In the genomic region with DNA sequence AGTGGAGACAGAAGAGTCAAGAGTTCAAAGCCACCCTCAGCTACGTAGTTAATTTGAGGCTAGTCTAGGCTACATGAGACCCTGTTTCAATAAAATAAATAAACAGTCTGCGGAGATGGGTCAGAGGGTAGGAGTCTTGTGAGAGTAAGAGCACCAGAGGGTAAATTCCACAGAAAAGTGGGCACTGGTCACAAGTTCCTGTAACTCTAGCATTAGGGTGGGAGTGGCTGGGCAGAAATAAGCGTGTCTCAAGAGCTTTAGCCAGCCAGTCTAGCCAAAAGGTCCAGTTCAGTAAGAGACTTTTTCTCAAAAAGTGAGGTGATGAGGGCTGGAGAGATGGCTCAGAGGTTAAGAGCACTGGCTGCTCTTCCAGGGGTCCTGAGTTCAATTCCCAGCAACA, we compare ENCODE assay signal across 16 mouse cellular contexts.
"Had no signal": no experiment of that assay in that cellular context is flagged by ENCODE, and none has a peak within 500 bp of the region (broad histone marks: within the 10 kb centered on the region; RNA-seq: fewer than 3 reads in every experiment).

No protein-coding gene starts in this region.

- H3K4me1 ChIP-seq: stomach, embryonic 15.5 days had no signal

- H3K4me2 ChIP-seq: lung, embryonic 15.5 days; midbrain, embryonic 12.5 days; neural tube, embryonic 12.5 days; stomach, embryonic 15.5 days had no signal

- H3K9ac ChIP-seq: lung, embryonic 15.5 days; midbrain, embryonic 12.5 days; neural tube, embryonic 12.5 days; stomach, embryonic 15.5 days had no signal

- H3K27me3 ChIP-seq: lung, embryonic 15.5 days; megakaryocyte, embryonic 14.5 days; midbrain, embryonic 12.5 days; neural tube, embryonic 12.5 days; stomach, embryonic 15.5 days had no signal

- H3K9me3 ChIP-seq: lung, embryonic 15.5 days; megakaryocyte, embryonic 14.5 days; midbrain, embryonic 12.5 days; neural tube, embryonic 12.5 days; stomach, embryonic 15.5 days had no signal

- H3K4me3 ChIP-seq: lung, embryonic 15.5 days; megakaryocyte, embryonic 14.5 days; midbrain, embryonic 12.5 days; neural tube, embryonic 12.5 days; stomach, embryonic 15.5 days had no signal

- ATAC-seq: lung, postnatal 0 days had no signal

- DNase-seq: lung, adult 2 months; lung, postnatal 14 days; lung, postnatal 36 days; midbrain, embryonic 14.5 days; right cerebral cortex, postnatal 14 days; thymus, adult 2 months; thymus, postnatal 25 days; thymus, postnatal 4 days had no signal

- H3K36me3 ChIP-seq: lung, embryonic 15.5 days; midbrain, embryonic 12.5 days; neural tube, embryonic 12.5 days; stomach, embryonic 15.5 days had no signal

- H3K27ac ChIP-seq: lung, embryonic 15.5 days; macrophage; midbrain, embryonic 12.5 days; neural tube, embryonic 12.5 days; stomach, embryonic 15.5 days; stomach, postnatal 0 days had no signal
